Mouse (Mus musculus): ENCODE measurements around the gene Csnk2a1. TPM values are rescaled to one million over a fixed set of nuclear protein-coding genes. Genes with fewer than 3 reads are reported as not detected.
"Not testable (repeated sequence)": the region's sequence is repeated elsewhere in the genome, so short reads cannot be mapped to it uniquely, and the experiment has no call there.

Gene Csnk2a1
- polyA plus RNA-seq, 1 experiment from 2014 or later: 110 TPM

DNA sequence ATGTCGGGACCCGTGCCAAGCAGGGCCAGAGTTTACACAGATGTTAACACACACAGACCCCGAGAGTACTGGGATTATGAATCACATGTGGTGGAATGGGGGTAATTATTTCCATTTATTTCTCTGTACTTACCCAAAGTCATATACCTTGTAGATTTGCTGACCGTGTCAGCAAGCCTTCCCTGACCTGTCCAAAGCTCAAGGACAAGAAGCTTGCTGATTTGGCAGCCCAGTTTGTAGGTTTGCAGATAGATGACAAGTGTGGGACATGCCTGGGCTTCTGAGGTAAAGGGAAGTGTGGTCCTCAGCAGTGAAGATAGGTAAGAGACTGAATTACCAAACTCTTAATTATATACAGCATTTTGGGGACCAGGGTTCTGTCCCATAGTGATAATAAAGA lies 23.9 kb downstream of the Csnk2a1 start:
- H3K4me3 ChIP-seq: no peak overlapping the region
- no peak for ATAC-seq (replicated peaks)
- H3K36me3 ChIP-seq (replicated peaks): peaks cover 10% of the 10 kb centered on the region; the same call in 1 of the 2 replicates
- H3K4me2 ChIP-seq: no peak overlapping the region
- 78% methylated on average over 4 of the region's 4 CpGs for WGBS
- no peak overlapping the region for H3K27ac ChIP-seq
- H3K9me3 ChIP-seq: no peaks in the 10 kb centered on the region
- no peaks in the 10 kb centered on the region for H3K27me3 ChIP-seq (replicated peaks)
- H3K4me1 ChIP-seq: no peaks in the 10 kb centered on the region
- no peak overlapping the region for H3K9ac ChIP-seq

DNA sequence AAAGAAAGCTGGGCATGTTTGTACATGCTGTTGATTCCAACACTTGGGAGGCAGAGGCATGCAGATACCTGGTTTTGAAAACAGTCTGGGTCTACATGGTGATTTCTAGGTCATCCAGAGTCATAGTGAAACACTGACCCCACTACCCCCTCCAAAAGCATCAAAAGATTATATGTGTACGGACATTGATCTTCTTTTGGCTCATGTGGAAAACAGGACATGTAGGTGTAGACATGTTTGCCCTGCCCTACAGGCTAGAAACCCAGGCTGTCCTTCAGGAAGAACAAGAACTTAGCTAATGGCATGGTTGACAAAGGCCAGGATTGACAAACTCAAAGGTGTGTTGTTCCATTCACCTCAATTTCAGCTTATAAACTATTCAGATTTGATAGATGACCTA lies 33.1 kb downstream of the Csnk2a1 start:
- 95% methylated on average over 1 of the region's 1 CpGs for WGBS
- no peak for ATAC-seq (replicated peaks)
- peaks cover 41% of the 10 kb centered on the region for H3K36me3 ChIP-seq (replicated peaks)

DNA sequence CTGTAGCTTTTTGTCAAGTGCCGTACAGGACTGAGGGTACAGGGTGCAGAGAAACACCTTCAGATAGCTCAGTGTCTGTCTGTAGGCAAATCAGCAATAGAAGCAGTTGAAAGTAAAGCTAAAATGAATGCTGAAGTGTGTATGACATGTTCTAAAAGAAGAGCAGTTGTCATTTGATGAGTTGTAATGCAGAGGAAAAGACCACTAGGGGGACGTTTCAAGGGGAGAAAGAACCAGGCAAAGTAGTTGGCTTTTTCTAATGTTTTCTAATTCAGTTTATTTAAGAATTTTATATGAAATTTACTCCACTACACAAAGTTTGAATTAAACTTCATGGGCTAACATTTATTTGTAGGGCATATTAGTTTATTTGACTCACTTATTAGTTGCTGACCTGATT lies 47.0 kb downstream of the Csnk2a1 start:
- H3K27me3 ChIP-seq (replicated peaks): no peaks in the 10 kb centered on the region
- no peak overlapping the region for H3K4me3 ChIP-seq
- no peaks in the 10 kb centered on the region for H3K4me1 ChIP-seq
- H3K9me3 ChIP-seq: no peaks in the 10 kb centered on the region
- H3K36me3 ChIP-seq (replicated peaks): peaks cover 37% of the 10 kb centered on the region
- 84% methylated on average over 2 of the region's 2 CpGs for WGBS
- no peak overlapping the region for H3K4me2 ChIP-seq
- H3K27ac ChIP-seq: no peak overlapping the region
- H3K9ac ChIP-seq: no peak overlapping the region
- ATAC-seq (replicated peaks): no peak

More for the DNA sequence above, 33.1 kb downstream of the Csnk2a1 start:
- Histone ChIP-seq H3K27ac (no peak overlapping the region), H3K9ac (no peak overlapping the region), H3K9me3 (no peaks in the 10 kb centered on the region), H3K4me3 (no peak overlapping the region), H3K4me1 (no peaks in the 10 kb centered on the region), H3K27me3 (replicated peaks) (no peaks in the 10 kb centered on the region), H3K4me2 (no peak overlapping the region)

DNA sequence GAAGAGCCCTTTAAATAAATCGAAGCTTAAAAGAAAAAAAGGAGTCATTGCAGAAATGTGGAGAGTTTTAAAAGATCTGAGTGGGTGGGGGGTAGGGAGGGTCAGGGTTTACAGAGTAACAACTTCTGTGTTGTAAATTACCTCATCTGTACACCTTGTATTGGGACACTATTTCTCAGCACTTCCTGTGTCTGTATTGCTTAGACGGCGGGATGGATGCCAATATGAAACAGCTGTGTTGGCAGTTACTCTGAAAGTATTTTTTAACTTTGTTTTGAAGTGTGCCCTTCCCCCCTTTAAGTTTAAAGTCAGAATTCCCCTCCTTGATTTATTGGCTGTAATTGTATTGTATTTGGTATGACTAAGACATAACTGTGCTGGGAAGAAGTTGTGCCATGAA lies 54.8 kb downstream of the Csnk2a1 start:
- Histone ChIP-seq H3K36me3 (replicated peaks) (peaks cover 28% of the 10 kb centered on the region; the same call in 1 of the 2 replicates), H3K27ac (no peak overlapping the region), H3K9me3 (no peaks in the 10 kb centered on the region), H3K4me1 (no peaks in the 10 kb centered on the region), H3K4me2 (no peak overlapping the region), H3K9ac (no peak overlapping the region), H3K4me3 (no peak overlapping the region), H3K27me3 (replicated peaks) (no peaks in the 10 kb centered on the region)
- no peak for ATAC-seq (replicated peaks)
- 95% methylated on average over 3 of the region's 3 CpGs for WGBS

DNA sequence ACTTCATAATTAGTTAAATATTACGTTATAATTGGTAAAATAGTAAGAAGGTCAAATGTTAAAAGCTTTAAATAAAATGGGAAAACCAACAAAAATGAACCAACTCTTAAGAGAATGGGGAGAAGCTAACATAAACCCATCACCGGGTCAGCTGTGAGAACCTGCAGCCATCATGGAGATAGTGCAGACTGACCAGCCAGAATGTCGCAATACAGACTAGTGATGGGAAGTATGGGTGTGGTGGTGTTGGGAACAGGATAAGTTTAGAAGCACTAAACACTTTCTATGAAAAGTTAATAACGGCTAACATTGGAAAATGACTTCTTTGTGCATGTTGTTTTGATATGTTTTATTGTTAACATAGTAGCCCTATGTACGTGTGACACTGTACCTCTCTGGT lies 60.9 kb downstream of the Csnk2a1 start:
- H3K27me3 ChIP-seq (replicated peaks): no peaks in the 10 kb centered on the region
- no peak overlapping the region for H3K27ac ChIP-seq
- ATAC-seq (replicated peaks): no peak
- no peak overlapping the region for H3K4me3 ChIP-seq
- H3K9ac ChIP-seq: no peak overlapping the region
- H3K4me2 ChIP-seq: no peak overlapping the region
- no peaks in the 10 kb centered on the region for H3K4me1 ChIP-seq
- 94% methylated on average over 5 of the region's 5 CpGs for WGBS
- no peaks in the 10 kb centered on the region for H3K9me3 ChIP-seq
- peaks cover 25% of the 10 kb centered on the region; the same call in 1 of the 2 replicates for H3K36me3 ChIP-seq (replicated peaks)

DNA sequence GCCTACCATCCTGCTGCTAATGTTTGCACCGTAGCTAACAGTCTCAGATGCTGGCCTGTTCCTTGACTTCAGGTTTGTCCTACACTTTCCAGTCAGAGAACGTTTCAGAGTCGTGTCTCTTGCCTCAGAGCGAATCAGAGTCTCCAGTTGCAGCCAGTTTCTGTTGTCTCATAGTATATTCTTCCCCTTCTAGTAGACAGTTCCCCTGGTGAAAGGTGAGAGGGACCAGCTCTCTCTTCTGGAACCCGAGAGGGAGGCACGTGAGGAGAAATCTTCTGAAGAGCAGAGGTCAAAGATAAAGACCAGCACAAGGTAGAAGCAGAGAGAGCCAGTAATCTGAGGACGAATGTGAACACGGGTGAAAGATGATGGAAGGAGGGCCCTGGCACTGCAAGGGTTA lies 61.4 kb downstream of the Csnk2a1 start:
- no peak for ATAC-seq (replicated peaks)
- Histone ChIP-seq H3K9ac (no peak overlapping the region), H3K27me3 (replicated peaks) (no peaks in the 10 kb centered on the region), H3K4me3 (no peak overlapping the region), H3K4me2 (no peak overlapping the region), H3K4me1 (peaks cover 1% of the 10 kb centered on the region), H3K9me3 (no peaks in the 10 kb centered on the region), H3K36me3 (replicated peaks) (peaks cover 20% of the 10 kb centered on the region; the same call in 1 of the 2 replicates), H3K27ac (no peak overlapping the region)
- 85% methylated on average over 8 of the region's 8 CpGs for WGBS

DNA sequence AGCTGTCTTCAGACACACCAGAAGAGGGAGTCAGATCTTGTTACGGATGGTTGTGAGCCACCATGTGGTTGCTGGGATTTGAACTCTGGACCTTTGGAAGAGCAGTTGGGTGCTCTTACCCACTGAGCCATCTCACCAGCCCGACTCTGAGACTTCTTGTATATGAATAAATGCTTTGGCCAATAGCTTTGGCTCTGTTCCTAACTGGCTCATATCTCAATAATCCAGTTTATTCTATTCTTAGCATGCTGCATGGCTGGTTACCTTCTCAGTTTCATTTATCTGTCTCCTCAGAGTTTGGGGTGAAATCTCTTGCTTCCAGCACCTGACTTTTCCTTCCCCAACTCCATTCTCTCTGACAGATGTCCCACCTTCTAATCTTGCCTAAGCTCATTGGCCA lies 63.0 kb downstream of the Csnk2a1 start:
- 84% methylated on average over 2 of the region's 2 CpGs for WGBS

DNA sequence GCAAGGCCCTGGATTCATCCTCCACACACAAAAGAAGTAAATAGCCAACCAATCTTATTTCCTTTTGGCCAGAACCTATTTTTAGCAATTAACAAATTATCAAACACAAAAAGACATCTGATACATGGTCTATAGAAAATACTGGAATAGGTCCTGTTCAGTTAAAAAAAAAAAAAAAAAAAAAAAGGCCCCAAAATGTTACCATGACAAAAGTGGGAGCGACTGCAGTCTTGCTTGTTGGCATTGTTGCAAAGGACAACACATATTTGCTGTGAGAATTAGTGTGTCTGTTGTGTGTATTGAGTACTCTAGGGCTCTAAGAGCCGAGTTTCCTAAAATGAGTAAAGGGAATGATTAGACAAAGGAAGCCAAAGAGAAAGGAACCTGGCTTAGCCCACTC lies 65.8 kb downstream of the Csnk2a1 start:
- Histone ChIP-seq H3K4me3 (no peak overlapping the region), H3K4me2 (no peak overlapping the region), H3K9me3 (no peaks in the 10 kb centered on the region), H3K36me3 (replicated peaks) (no peaks in the 10 kb centered on the region), H3K27ac (no peak overlapping the region), H3K9ac (no peak overlapping the region), H3K27me3 (replicated peaks) (no peaks in the 10 kb centered on the region), H3K4me1 (peaks cover 22% of the 10 kb centered on the region)
- ATAC-seq (replicated peaks): no peak
- WGBS: 57% methylated on average over 2 of the region's 2 CpGs

More for the DNA sequence above, 63.0 kb downstream of the Csnk2a1 start:
- ATAC-seq (replicated peaks); H3K4me3 ChIP-seq; H3K36me3 ChIP-seq (replicated peaks); H3K27me3 ChIP-seq (replicated peaks); H3K4me2 ChIP-seq; H3K9me3 ChIP-seq; H3K27ac ChIP-seq; H3K9ac ChIP-seq; H3K4me1 ChIP-seq: not testable (repeated sequence)

DNA sequence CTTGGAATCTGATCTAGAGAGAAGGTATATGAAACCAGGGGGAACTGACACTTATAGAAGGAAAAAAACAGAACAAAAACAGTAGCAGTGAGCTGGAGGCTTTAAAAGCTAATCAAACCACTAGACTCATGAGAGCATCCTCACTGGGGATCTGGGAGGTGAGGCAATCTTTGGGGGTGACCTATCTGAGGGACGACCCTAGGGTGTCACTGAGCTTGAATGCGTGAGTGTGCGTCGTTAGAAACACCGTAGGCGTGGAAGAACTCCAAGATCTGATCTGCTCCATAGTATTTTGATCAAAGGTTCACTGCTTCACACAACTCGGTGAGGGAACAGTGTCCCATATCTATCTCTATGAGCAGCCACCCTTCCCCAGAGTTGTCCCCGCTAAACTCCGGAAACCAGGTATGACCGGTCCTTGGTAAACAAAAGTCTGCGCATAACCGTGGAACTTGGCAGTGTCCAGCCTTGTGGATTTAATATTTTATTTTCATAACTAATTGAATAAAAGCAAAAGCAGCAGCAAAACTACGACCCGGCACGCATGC lies 66.6 kb downstream of the Csnk2a1 start:
- peak overlapping the region; percentile 53 for H3K27ac ChIP-seq
- H3K4me2 ChIP-seq: peak overlapping the region; percentile 62
- no peaks in the 10 kb centered on the region for H3K36me3 ChIP-seq (replicated peaks)
- no peaks in the 10 kb centered on the region for H3K27me3 ChIP-seq (replicated peaks)
- peak overlapping the region; percentile 86 for H3K4me3 ChIP-seq
- peaks cover 22% of the 10 kb centered on the region for H3K4me1 ChIP-seq
- H3K9ac ChIP-seq: peak overlapping the region; percentile 83
- WGBS: 1% methylated on average over 15 of the region's 15 CpGs
- H3K9me3 ChIP-seq: no peaks in the 10 kb centered on the region
- peak; percentile 78 for ATAC-seq (replicated peaks)

DNA sequence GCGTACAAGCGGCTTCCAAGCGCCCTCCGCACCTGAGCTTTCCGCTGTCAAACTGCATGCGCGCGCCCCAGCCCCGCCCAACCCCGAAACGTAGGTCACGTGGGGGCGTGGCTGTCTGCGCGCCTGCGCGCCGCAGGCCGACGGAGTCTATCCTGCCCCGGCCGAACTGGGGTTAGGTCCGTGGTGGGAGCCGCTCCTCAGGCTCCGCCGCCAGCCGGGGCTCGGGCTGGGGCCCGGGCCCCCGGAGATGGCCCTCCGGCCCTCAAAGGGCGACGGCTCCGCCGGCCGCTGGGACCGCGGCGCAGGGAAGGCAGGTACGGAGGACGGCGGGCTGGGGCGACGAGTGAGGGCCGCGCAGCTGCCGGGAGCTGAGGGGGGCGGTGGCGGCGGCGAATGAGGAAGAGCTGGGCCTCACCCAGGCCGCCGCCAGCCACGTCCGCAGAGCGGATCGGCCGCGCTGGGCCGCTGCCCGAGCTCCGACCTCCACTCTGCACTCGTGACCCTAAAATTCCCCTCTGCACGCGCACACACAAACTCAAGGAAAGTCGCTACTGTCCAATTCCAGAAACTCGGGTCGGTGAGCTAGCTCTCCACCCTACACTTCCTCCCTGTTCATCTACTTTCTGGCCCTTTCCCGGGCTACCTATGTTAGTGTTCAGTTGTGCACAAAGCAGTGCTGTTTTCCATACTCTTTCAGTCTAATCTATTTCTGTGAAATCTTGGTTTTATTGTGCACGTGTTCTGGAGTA lies 67.3 kb downstream of the Csnk2a1 start, which contains the start of gene Tbc1d20:
TSS of gene Tbc1d20 (plus strand) at position 102 of the 749 bp plus-strand sequence.
- H3K4me2 ChIP-seq: peak within 1 kb of the TSS; percentile 62
- H3K9me3 ChIP-seq: no peaks in the 10 kb centered on the region
- no peaks in the 10 kb centered on the region for H3K36me3 ChIP-seq (replicated peaks)
- H3K27ac ChIP-seq: peak within 1 kb of the TSS; percentile 89
- ATAC-seq (replicated peaks): peak; percentile 98
- peak within 1 kb of the TSS; percentile 86 for H3K4me3 ChIP-seq
- H3K4me1 ChIP-seq: peaks cover 22% of the 10 kb centered on the region
- H3K27me3 ChIP-seq (replicated peaks): no peaks in the 10 kb centered on the region
- peak within 1 kb of the TSS; percentile 83 for H3K9ac ChIP-seq
- WGBS: under 1% methylated on average over 58 of the region's 70 CpGs

DNA sequence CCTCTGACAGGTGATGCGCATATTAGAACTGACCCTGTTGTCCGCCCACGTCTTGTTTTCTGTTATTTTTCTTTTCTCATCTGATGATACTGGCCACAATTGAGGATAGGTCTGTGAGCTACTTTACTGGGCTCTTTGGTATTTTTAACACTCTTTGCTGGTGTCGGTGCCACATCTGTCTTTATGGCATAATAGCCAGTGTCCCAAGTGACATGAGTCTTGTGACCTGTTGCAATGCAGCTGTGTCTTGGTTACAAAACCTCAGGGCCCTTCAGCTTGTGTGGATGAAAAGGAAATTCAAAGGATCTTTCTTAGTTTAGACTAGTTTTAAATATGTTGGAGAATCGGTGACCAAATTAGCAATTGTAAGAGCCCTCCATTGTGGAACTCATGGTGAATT lies 67.9 kb downstream of the Csnk2a1 start:
- H3K9ac ChIP-seq: peak overlapping the region; percentile 83
- no peak overlapping the region for H3K27ac ChIP-seq
- 43% methylated on average over 5 of the region's 5 CpGs for WGBS
- H3K36me3 ChIP-seq (replicated peaks): no peaks in the 10 kb centered on the region
- no peaks in the 10 kb centered on the region for H3K9me3 ChIP-seq
- peak overlapping the region; percentile 62 for H3K4me2 ChIP-seq
- H3K4me3 ChIP-seq: peak overlapping the region; percentile 86
- H3K4me1 ChIP-seq: peaks cover 22% of the 10 kb centered on the region
- ATAC-seq (replicated peaks): no peak
- no peaks in the 10 kb centered on the region for H3K27me3 ChIP-seq (replicated peaks)

DNA sequence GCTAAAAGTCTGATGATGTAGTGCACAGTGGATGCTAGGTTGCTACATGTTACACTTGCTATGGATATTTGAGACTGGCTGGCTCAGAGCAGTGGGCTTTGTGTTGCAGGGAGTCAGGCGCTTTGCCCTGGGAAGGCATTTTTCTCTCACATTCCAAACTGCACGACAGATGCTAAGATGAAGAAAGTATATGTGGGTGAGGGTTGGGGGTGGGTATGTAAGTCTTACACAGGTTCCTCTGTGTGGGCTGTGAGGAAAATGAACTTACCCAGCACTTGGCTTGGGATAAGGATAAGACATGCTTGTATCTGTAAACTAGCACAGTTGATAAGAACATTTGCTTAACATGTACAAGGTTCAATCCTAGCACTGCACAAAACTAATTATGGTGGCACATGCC lies 76.2 kb downstream of the Csnk2a1 start:
- H3K4me3 ChIP-seq: no peak overlapping the region
- H3K27me3 ChIP-seq (replicated peaks): no peaks in the 10 kb centered on the region
- no peaks in the 10 kb centered on the region for H3K9me3 ChIP-seq
- no peak overlapping the region for H3K27ac ChIP-seq
- peaks cover 27% of the 10 kb centered on the region for H3K36me3 ChIP-seq (replicated peaks)
- H3K9ac ChIP-seq: no peak overlapping the region
- WGBS: 91% methylated on average over 2 of the region's 2 CpGs
- no peak for ATAC-seq (replicated peaks)
- H3K4me2 ChIP-seq: no peak overlapping the region
- H3K4me1 ChIP-seq: no peaks in the 10 kb centered on the region

DNA sequence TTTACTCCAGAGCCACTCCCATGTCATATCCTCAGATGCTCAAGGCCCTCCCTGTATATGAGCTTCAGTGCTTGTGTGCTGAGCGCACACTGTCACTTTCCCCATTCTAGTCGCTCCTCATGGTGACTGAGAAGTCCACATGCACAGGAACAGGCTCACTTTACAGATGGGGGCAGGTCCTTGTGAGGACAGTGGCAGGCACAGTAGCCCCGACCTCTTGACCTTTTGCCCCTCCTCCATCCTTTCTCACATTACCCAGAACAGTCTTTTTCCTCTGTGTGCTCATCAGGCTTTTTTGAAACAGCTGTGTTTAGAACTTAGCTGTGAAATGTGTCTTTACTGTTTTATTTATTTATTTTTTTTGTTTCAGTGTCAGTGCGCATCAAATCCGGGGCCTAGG lies 77.1 kb downstream of the Csnk2a1 start:
- peaks cover 36% of the 10 kb centered on the region for H3K36me3 ChIP-seq (replicated peaks)

More for the DNA sequence above, 77.1 kb downstream of the Csnk2a1 start:
- Histone ChIP-seq H3K9ac (no peak overlapping the region), H3K4me1 (no peaks in the 10 kb centered on the region), H3K9me3 (no peaks in the 10 kb centered on the region), H3K4me2 (no peak overlapping the region), H3K4me3 (no peak overlapping the region), H3K27ac (no peak overlapping the region), H3K27me3 (replicated peaks) (no peaks in the 10 kb centered on the region)
- 82% methylated on average over 5 of the region's 5 CpGs for WGBS
- no peak for ATAC-seq (replicated peaks)

All from midbrain, embryonic 15.5 days (tissue).